Comparison of ENCODE assay signal across 9 mouse cellular contexts in genomic region chr8:70609368-70609848, GRCm38 (mm10). TPM values are rescaled to one million over a fixed set of nuclear protein-coding genes. Genes with fewer than 3 reads are reported as not detected.
A peak's percentile ranks its signal among the peaks of the same experiment; 100 is the strongest.
DNase-seq lines count a peak whose midpoint lies in the region; ATAC-seq and TF ChIP-seq lines count a peak whose summit lies in the region.
"Had no signal": no experiment of that assay in that cellular context is flagged by ENCODE, and none has a peak within 500 bp of the region (broad histone marks: within the 10 kb centered on the region; RNA-seq: fewer than 3 reads in every experiment).

No protein-coding gene starts in this region.

- H3K4me2 ChIP-seq in forebrain, embryonic 12.5 days = peak overlapping the region; percentile 92

- WGBS in forebrain, embryonic 12.5 days = under 1% methylated on average over 33 of the region's 39 CpGs

- intact Hi-C loops in heart, postnatal 14 days (cut with DNase I) = no loop called here

- H3K4me3 ChIP-seq in E14TG2a.4 (replicated peaks; ENCODE audit: low read length) = peak overlapping the region; percentile 93
- H3K4me3 ChIP-seq in forebrain, embryonic 12.5 days (replicated peaks) = peak overlapping the region; percentile 44

- peaks cover 76% of the 10 kb centered on the region for H3K4me1 ChIP-seq in E14TG2a.4 (replicated peaks; ENCODE audit: low read depth, low read length)
- H3K4me1 ChIP-seq in forebrain, embryonic 12.5 days = peaks cover 63% of the 10 kb centered on the region

- H3K9me3 ChIP-seq in E14TG2a.4 (ENCODE audit: low read length) = no peaks in the 10 kb centered on the region
- H3K9me3 ChIP-seq in forebrain, embryonic 12.5 days = no peaks in the 10 kb centered on the region

- peak; percentile 90 to 95 for DNase-seq in adrenal gland, postnatal 36 days
- peak; percentile 93 to 94 for DNase-seq in heart, postnatal 14 days
- peak; percentile 92 to 94 for DNase-seq in kidney, postnatal 36 days
- peak; percentile 97 for DNase-seq in lung, postnatal 10 days
- DNase-seq in ovary, adult 18-20 months (ENCODE audit: low spot score) = peak; percentile 84
- DNase-seq in thymus, postnatal 36 days = peak; percentile 84 to 92

- peaks cover 13% of the 10 kb centered on the region for H3K36me3 ChIP-seq in E14TG2a.4 (ENCODE audit: insufficient read depth, low read length)
- H3K36me3 ChIP-seq in forebrain, embryonic 12.5 days (replicated peaks) = no peaks in the 10 kb centered on the region

- no peak for TF ChIP-seq CTCF in E14TG2a.4 (conservative IDR thresholded peaks at IDR 0.05; ENCODE audit: low read length)

- peak overlapping the region; percentile 59 for H3K9ac ChIP-seq in forebrain, embryonic 12.5 days

- ATAC-seq in forebrain, embryonic 12.5 days (ENCODE audit: low FRiP score) = peak; percentile 40

- peak overlapping the region; percentile 90 for H3K27ac ChIP-seq in forebrain, embryonic 12.5 days

- peaks cover 10% of the 10 kb centered on the region for H3K27me3 ChIP-seq in E14TG2a.4 (ENCODE audit: insufficient read depth, low read length)
- peaks cover 19% of the 10 kb centered on the region; the same call in 1 of the 2 replicates for H3K27me3 ChIP-seq in forebrain, embryonic 12.5 days

RNA-seq across cellular contexts. Expression of gene Ssbp4, which starts 0.7 kb away (rescaled TPM):
- total RNA-seq in adrenal gland, postnatal 36 days (2021) = 100 to 1,000 TPM in 1 of 2 experiments, 10 to 100 TPM in 1; 89.7 to 103 TPM
- polyA plus RNA-seq in forebrain, embryonic 12.5 days (2016; fragmentation: Nextera tagmentation; extraction: Ambion mirVana) = 97.4 and 106 TPM in 2 replicates
- 10 to 100 TPM; 39.7 to 46.4 TPM for total RNA-seq in heart, postnatal 14 days (2021)

RNA-seq across cellular contexts. Expression of gene Lrrc25, which starts 6.5 kb away (rescaled TPM):
- 1 to 10 TPM; 2.1 to 2.6 TPM for total RNA-seq in adrenal gland, postnatal 36 days (2021)
- 0.31 and 0.45 TPM in 2 replicates for polyA plus RNA-seq in forebrain, embryonic 12.5 days (2016; fragmentation: Nextera tagmentation; extraction: Ambion mirVana)
- total RNA-seq in heart, postnatal 14 days (2021) = 1 to 10 TPM; 1.8 to 2.5 TPM

RNA-seq across cellular contexts. Expression of gene Isyna1, which starts 15.2 kb away (rescaled TPM):
- total RNA-seq in adrenal gland, postnatal 36 days (2021) = 100 to 1,000 TPM in 1 of 2 experiments, 10 to 100 TPM in 1; 98.7 to 260 TPM
- polyA plus RNA-seq in forebrain, embryonic 12.5 days (2016; fragmentation: Nextera tagmentation; extraction: Ambion mirVana) = 101 and 107 TPM in 2 replicates
- 10 to 100 TPM; 25.8 to 27.7 TPM for total RNA-seq in heart, postnatal 14 days (2021)

RNA-seq across cellular contexts. Expression of gene Gdf15, which starts 22.8 kb away (rescaled TPM):
- 1 to 10 TPM; 5.0 to 6.0 TPM for total RNA-seq in adrenal gland, postnatal 36 days (2021)
- polyA plus RNA-seq in forebrain, embryonic 12.5 days (2016; fragmentation: Nextera tagmentation; extraction: Ambion mirVana) = 0.14 TPM in 1 of 2 replicates, not detected in the other
- 1 to 10 TPM in 1 of 2 experiments, under 1 TPM in 1; 0.41 to 1.6 TPM for total RNA-seq in heart, postnatal 14 days (2021)
- total RNA-seq: layer of hippocampus, postnatal 14 days had no signal

RNA-seq across cellular contexts. Expression of gene Pgpep1, which starts 50.8 kb away (rescaled TPM):
- total RNA-seq in adrenal gland, postnatal 36 days (2021) = 100 to 1,000 TPM; 138 to 139 TPM
- polyA plus RNA-seq in forebrain, embryonic 12.5 days (2016; fragmentation: Nextera tagmentation; extraction: Ambion mirVana) = 69.3 and 70.4 TPM in 2 replicates
- total RNA-seq in heart, postnatal 14 days (2021) = 10 to 100 TPM; 38.4 to 46.8 TPM

Comparison
In these comparisons a context has a peak if more than half of its experiments do, and no peak if none do; other contexts are left out.
1. Peak in every context shown above with its lines: DNase-seq, ATAC-seq, H3K4me3 ChIP-seq and H3K27ac ChIP-seq.